Mouse (Mus musculus) cerebellum, adult 2 months (tissue): ENCODE measurements at regions not wholly inside any gene's neighbourhood (a gene's known extent, or its start where the extent isn't known, plus 50 kb on each side); places are given as distances from the start of the nearest gene placed in this dataset.

Experiments
- CTCF ChIP-seq: fragments of 200-500 bp; IDR thresholded peaks from 2 replicates; pipeline ENCODE4 v1.5.1; 2011; ENCODE audit warnings: low read depth, mild to moderate bottlenecking, control low read depth, low read length, moderate library complexity, borderline replicate concordance; ENCODE audit not compliant: insufficient read depth
- POLR2A ChIP-seq: fragments of 200-500 bp; IDR thresholded peaks from 2 replicates; pipeline ENCODE4 v1.6.1; 2011; ENCODE audit warnings: low read length, control low read depth, borderline replicate concordance; ENCODE audit not compliant: insufficient read depth

DNA sequence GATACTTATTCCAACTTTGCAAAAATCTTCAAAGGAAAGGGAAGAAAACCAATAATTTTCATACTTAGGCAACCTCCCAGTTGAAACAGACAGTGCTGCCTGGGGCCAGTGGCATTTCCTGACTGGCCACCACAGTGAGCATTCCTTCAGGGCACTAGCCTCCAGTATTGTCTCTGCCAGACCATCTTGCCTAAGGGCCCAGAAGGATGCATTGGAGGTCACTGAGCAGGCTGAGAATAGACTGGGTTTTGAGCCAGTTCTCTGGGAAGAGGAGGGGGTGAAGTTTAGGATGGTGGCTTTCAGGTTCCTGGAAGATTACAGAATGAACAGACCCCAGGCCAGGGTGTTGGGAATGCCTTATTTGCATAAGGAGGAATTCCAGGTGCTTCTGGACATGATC lies 95.3 kb upstream of the Tpm1 start:
- no peak for TF ChIP-seq CTCF
- TF ChIP-seq POLR2A = no peak
